Mouse (Mus musculus) intestine, embryonic 15.5 days (tissue): ENCODE results near the gene Mctp1. TPM values are rescaled to one million over a fixed set of nuclear protein-coding genes. Genes with fewer than 3 reads are reported as not detected.

ENCODE experiments used
- ATAC-seq: fragments of 200-750 bp; cut with Nextera tagmentation; 2 replicates; pipeline ENCODE4 v1.8.0; 2017; ENCODE audit warnings: moderate TSS enrichment, moderate library complexity
- H3K27ac ChIP-seq: fragments of 300-500 bp; sonication (generic); 2 replicates; pipeline ENCODE4 v1.5.1; 2015; ENCODE audit warnings: mild to moderate bottlenecking, inconsistent platforms
- H3K27me3 ChIP-seq: fragments of 300-500 bp; sonication (generic); replicated peaks from 2 replicates; pipeline ENCODE4 v1.6.1; 2015; ENCODE audit warnings: inconsistent platforms
- H3K36me3 ChIP-seq: fragments of 300-500 bp; sonication (generic); 2 replicates; pipeline ENCODE4 v1.6.1; 2015; ENCODE audit warnings: inconsistent platforms
- H3K4me1 ChIP-seq: fragments of 300-500 bp; sonication (generic); replicated peaks from 2 replicates; pipeline ENCODE4 v1.6.1; 2015; ENCODE audit warnings: inconsistent platforms
- H3K4me2 ChIP-seq: fragments of 300-500 bp; sonication (generic); replicated peaks from 2 replicates; pipeline ENCODE4 v1.6.1; 2015; ENCODE audit warnings: mild to moderate bottlenecking, inconsistent platforms
- H3K4me3 ChIP-seq: fragments of 300-500 bp; sonication (generic); replicated peaks from 2 replicates; pipeline ENCODE4 v1.5.1; 2015; ENCODE audit warnings: inconsistent platforms
- H3K9ac ChIP-seq: fragments of 300-500 bp; sonication (generic); 2 replicates; pipeline ENCODE4 v1.6.1; 2015; ENCODE audit warnings: inconsistent platforms
- H3K9me3 ChIP-seq: fragments of 300-500 bp; sonication (generic); 2 replicates; pipeline ENCODE4 v1.6.1; 2016; ENCODE audit warnings: inconsistent platforms
- WGBS: fragments of 180-500 bp; shearing (Covaris S2); methylation state at CpG from one replicate; pipeline ENCODE4 v1.1.7; 2015; 5-methylcytosine and 5-hydroxymethylcytosine counted together
- polyA plus RNA-seq: library from polyadenylated mRNA; unstranded; fragments of >200 nt; fragmentation: Nextera tagmentation; extraction: Ambion mirVana; gene quantifications from 2 replicates; pipeline ENCODE4 v1.2.1, GENCODE M21; 2015

Mctp1 gene
- polyA plus RNA-seq, 1 experiment from 2014 or later: 0.62 TPM

GRCm38 (mm10) chr13:76681286-76681685 lies 297.0 kb downstream of the Mctp1 start:
- H3K27ac ChIP-seq: no peak overlapping the region
- H3K9me3 ChIP-seq: no peaks in the 10 kb centered on the region
- H3K36me3 ChIP-seq: no peaks in the 10 kb centered on the region
- H3K4me1 ChIP-seq: no peaks in the 10 kb centered on the region
- H3K4me2 ChIP-seq: no peak overlapping the region
- no peak overlapping the region for H3K4me3 ChIP-seq
- H3K9ac ChIP-seq: no peak overlapping the region
- H3K27me3 ChIP-seq: no peaks in the 10 kb centered on the region
- ATAC-seq: no peak

GRCm38 (mm10) chr13:76689349-76689748 lies 305.0 kb downstream of the Mctp1 start:
- WGBS: 82% methylated on average over 2 of the region's 2 CpGs

GRCm38 (mm10) chr13:76690143-76690542 lies 305.8 kb downstream of the Mctp1 start:
- H3K9me3 ChIP-seq: no peaks in the 10 kb centered on the region
- ATAC-seq: no peak
- no peaks in the 10 kb centered on the region for H3K4me1 ChIP-seq
- no peaks in the 10 kb centered on the region for H3K36me3 ChIP-seq
- no peak overlapping the region for H3K9ac ChIP-seq
- H3K27me3 ChIP-seq: no peaks in the 10 kb centered on the region
- H3K4me2 ChIP-seq: no peak overlapping the region
- no peak overlapping the region for H3K27ac ChIP-seq
- no peak overlapping the region for H3K4me3 ChIP-seq

More at GRCm38 (mm10) chr13:76689349-76689748, 305.0 kb downstream of the Mctp1 start:
- Histone ChIP-seq H3K27ac (no peak overlapping the region), H3K9ac (no peak overlapping the region), H3K9me3 (no peaks in the 10 kb centered on the region), H3K4me2 (no peak overlapping the region), H3K4me3 (no peak overlapping the region), H3K36me3 (no peaks in the 10 kb centered on the region), H3K4me1 (no peaks in the 10 kb centered on the region), H3K27me3 (no peaks in the 10 kb centered on the region)
- ATAC-seq: no peak

- H3K36me3 ChIP-seq: no peaks in the 10 kb centered on the region
- H3K9ac ChIP-seq: no peak overlapping the region
- H3K4me2 ChIP-seq: no peak overlapping the region
- no peaks in the 10 kb centered on the region for H3K27me3 ChIP-seq
- H3K9me3 ChIP-seq: no peaks in the 10 kb centered on the region
- H3K27ac ChIP-seq: no peak overlapping the region
- H3K4me1 ChIP-seq: no peaks in the 10 kb centered on the region
- no peak overlapping the region for H3K4me3 ChIP-seq
- ATAC-seq: no peak
- 66% methylated on average over 1 of the region's 1 CpGs for WGBS
Measured at GRCm38 (mm10) chr13:76690697-76691096, 306.4 kb downstream of the Mctp1 start.

- no peak overlapping the region for H3K27ac ChIP-seq
Measured at GRCm38 (mm10) chr13:76734013-76734412, 349.7 kb downstream of the Mctp1 start.

GRCm38 (mm10) chr13:76750663-76751429 lies 366.5 kb downstream of the Mctp1 start:
- no peak for ATAC-seq
- Histone ChIP-seq H3K9me3 (no peaks in the 10 kb centered on the region), H3K4me2 (no peak overlapping the region), H3K36me3 (no peaks in the 10 kb centered on the region), H3K27ac (no peak overlapping the region), H3K27me3 (no peaks in the 10 kb centered on the region), H3K9ac (no peak overlapping the region), H3K4me3 (no peak overlapping the region), H3K4me1 (no peaks in the 10 kb centered on the region)
- WGBS: 66% methylated on average over 4 of the region's 4 CpGs

More at GRCm38 (mm10) chr13:76734013-76734412, 349.7 kb downstream of the Mctp1 start:
- no peaks in the 10 kb centered on the region for H3K36me3 ChIP-seq
- no peak overlapping the region for H3K9ac ChIP-seq
- ATAC-seq: no peak
- no peak overlapping the region for H3K4me2 ChIP-seq
- no peaks in the 10 kb centered on the region for H3K4me1 ChIP-seq
- H3K9me3 ChIP-seq: no peaks in the 10 kb centered on the region
- H3K27me3 ChIP-seq: no peaks in the 10 kb centered on the region
- H3K4me3 ChIP-seq: no peak overlapping the region

GRCm38 (mm10) chr13:76759832-76760490 lies 375.6 kb downstream of the Mctp1 start:
- no peaks in the 10 kb centered on the region for H3K4me1 ChIP-seq
- no peak overlapping the region for H3K4me3 ChIP-seq
- no peaks in the 10 kb centered on the region for H3K36me3 ChIP-seq
- no peak overlapping the region for H3K4me2 ChIP-seq
- no peaks in the 10 kb centered on the region for H3K9me3 ChIP-seq
- H3K27me3 ChIP-seq: no peaks in the 10 kb centered on the region
- ATAC-seq: no peak
- no peak overlapping the region for H3K27ac ChIP-seq
- H3K9ac ChIP-seq: no peak overlapping the region
- 31% methylated on average over 6 of the region's 6 CpGs for WGBS

- ATAC-seq: no peak
- Histone ChIP-seq H3K9me3 (no peaks in the 10 kb centered on the region), H3K36me3 (no peaks in the 10 kb centered on the region), H3K4me2 (no peak overlapping the region), H3K27me3 (no peaks in the 10 kb centered on the region), H3K27ac (no peak overlapping the region), H3K4me1 (no peaks in the 10 kb centered on the region), H3K4me3 (no peak overlapping the region), H3K9ac (no peak overlapping the region)
- 81% methylated on average over 1 of the region's 1 CpGs for WGBS
Measured at GRCm38 (mm10) chr13:76799662-76800061, 415.3 kb downstream of the Mctp1 start.

GRCm38 (mm10) chr13:76801126-76801632 lies 416.8 kb downstream of the Mctp1 start:
- Histone ChIP-seq H3K4me1 (no peaks in the 10 kb centered on the region), H3K4me2 (no peak overlapping the region), H3K4me3 (no peak overlapping the region), H3K27me3 (no peaks in the 10 kb centered on the region), H3K9ac (no peak overlapping the region), H3K36me3 (no peaks in the 10 kb centered on the region), H3K27ac (no peak overlapping the region), H3K9me3 (no peaks in the 10 kb centered on the region)
- WGBS: 72% methylated on average over 6 of the region's 6 CpGs
- ATAC-seq: no peak

- WGBS: 39% methylated on average over 3 of the region's 3 CpGs
- H3K9me3 ChIP-seq: no peaks in the 10 kb centered on the region
- no peak overlapping the region for H3K27ac ChIP-seq
- H3K4me2 ChIP-seq: no peak overlapping the region
- H3K9ac ChIP-seq: no peak overlapping the region
- ATAC-seq: no peak
- H3K27me3 ChIP-seq: no peaks in the 10 kb centered on the region
- no peaks in the 10 kb centered on the region for H3K36me3 ChIP-seq
- no peak overlapping the region for H3K4me3 ChIP-seq
- H3K4me1 ChIP-seq: no peaks in the 10 kb centered on the region
Measured at GRCm38 (mm10) chr13:76802051-76802728, 417.9 kb downstream of the Mctp1 start.

GRCm38 (mm10) chr13:76802926-76803325 lies 418.6 kb downstream of the Mctp1 start:
- no peak overlapping the region for H3K9ac ChIP-seq
- no peak overlapping the region for H3K27ac ChIP-seq
- no peaks in the 10 kb centered on the region for H3K36me3 ChIP-seq
- no peaks in the 10 kb centered on the region for H3K4me1 ChIP-seq
- ATAC-seq: no peak
- H3K4me3 ChIP-seq: no peak overlapping the region
- no peaks in the 10 kb centered on the region for H3K27me3 ChIP-seq
- no peaks in the 10 kb centered on the region for H3K9me3 ChIP-seq
- no peak overlapping the region for H3K4me2 ChIP-seq
- WGBS: 87% methylated on average over 9 of the region's 9 CpGs

- H3K27me3 ChIP-seq: no peaks in the 10 kb centered on the region
- H3K36me3 ChIP-seq: no peaks in the 10 kb centered on the region
- 56% methylated on average over 6 of the region's 6 CpGs for WGBS
- ATAC-seq: no peak
- no peak overlapping the region for H3K27ac ChIP-seq
- H3K9ac ChIP-seq: no peak overlapping the region
- H3K4me3 ChIP-seq: no peak overlapping the region
- no peaks in the 10 kb centered on the region for H3K4me1 ChIP-seq
- H3K9me3 ChIP-seq: no peaks in the 10 kb centered on the region
- no peak overlapping the region for H3K4me2 ChIP-seq
Measured at GRCm38 (mm10) chr13:76803799-76804198, 419.5 kb downstream of the Mctp1 start.
